Mouse (Mus musculus) bone marrow macrophage, adult 2 months (primary cell): ENCODE results near the gene Eda2r.

Experiments used
- CTCF ChIP-seq: IDR thresholded peaks from 2 replicates; pipeline ENCODE4 v1.5.1; 2012; ENCODE audit warnings: low read depth, mild to moderate bottlenecking, low read length, moderate library complexity
- POLR2A ChIP-seq: IDR thresholded peaks from 2 replicates; pipeline ENCODE4 v1.6.1; 2012; ENCODE audit warnings: mild to moderate bottlenecking, low read depth, low read length, borderline replicate concordance

GRCm38 (mm10) chrX:97368741-97369140 lies 8.3 kb downstream of the Eda2r start:
- TF ChIP-seq CTCF (no peak), POLR2A (no peak)
